Mouse (Mus musculus): ENCODE data around the gene Olfr110.

DNA sequence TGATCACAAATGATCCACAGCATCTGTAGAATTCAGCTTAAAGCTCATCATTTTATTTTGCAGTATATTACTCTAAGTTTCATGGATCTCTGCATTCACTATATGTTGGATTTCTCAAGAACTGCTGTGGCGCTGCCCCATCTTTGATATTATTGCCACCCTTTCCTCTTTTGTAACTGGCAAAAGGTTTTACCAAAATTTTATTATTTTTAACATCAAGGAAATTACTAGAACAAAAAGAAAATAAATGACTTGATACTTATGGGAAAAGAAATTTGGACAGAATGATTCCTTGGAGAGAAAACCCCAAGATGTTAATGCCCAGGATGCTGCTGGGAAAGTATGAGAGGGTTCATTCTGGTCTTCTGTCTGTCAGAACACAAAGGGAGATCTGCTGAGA is 33.7 kb upstream of the Olfr110 start, which contains the start of gene Olfr109:
- TF ChIP-seq CHD1 (IDR thresholded peaks at IDR 0.05; ENCODE audit: low read depth, low read length) (no peak), CTCF (IDR thresholded peaks at IDR 0.05 in 2 of 3, conservative IDR thresholded peaks at IDR 0.05 in 1 of 3; ENCODE audit: control insufficient read depth in 1 of 3, insufficient read depth in 1 of 3, low read depth in 2 of 3, low read length in 3 of 3, poor library complexity in 1 of 3, severe bottlenecking in 1 of 3) (no peak)

Data from MEL (cell line).